Mouse (Mus musculus) spleen, adult 2 months (tissue): ENCODE data around the gene Erc2. TPM values are rescaled to one million over a fixed set of nuclear protein-coding genes. Genes with fewer than 3 reads are reported as not detected.

Experiments used
- DNase-seq, 2 experiments: peaks; one replicate each; pipeline versions ENCODE4 v3.0.0 to v3.0.0-alpha.2; 2012 to 2021; ENCODE audit warnings: low spot score in 2 of 2, low read depth in 1 of 2
- H3K27ac ChIP-seq: fragments of 200-500 bp; 2 replicates; pipeline ENCODE4 v1.5.1; 2012; ENCODE audit warnings: low read length, inconsistent platforms; ENCODE audit not compliant: insufficient read depth
- H3K27me3 ChIP-seq: fragments of 200-500 bp; 2 replicates; pipeline ENCODE4 v1.6.1; 2012; ENCODE audit warnings: mild to moderate bottlenecking, moderate library complexity, low read length, inconsistent platforms; ENCODE audit not compliant: control insufficient read depth, insufficient read depth
- H3K36me3 ChIP-seq: fragments of 200-500 bp; 2 replicates; pipeline ENCODE4 v1.6.1; 2012; ENCODE audit warnings: mild to moderate bottlenecking, low read length, inconsistent platforms; ENCODE audit not compliant: control insufficient read depth, insufficient read depth
- H3K4me1 ChIP-seq: fragments of 200-500 bp; 2 replicates; pipeline ENCODE4 v1.6.1; 2011; ENCODE audit warnings: inconsistent platforms; ENCODE audit not compliant: control insufficient read depth, insufficient read depth, insufficient read length
- H3K4me3 ChIP-seq: fragments of 200-500 bp; 2 replicates; pipeline ENCODE4 v1.5.1; 2011; ENCODE audit warnings: mild to moderate bottlenecking, inconsistent platforms; ENCODE audit not compliant: insufficient read depth, insufficient read length; ENCODE audit errors: extremely low read depth
- CTCF ChIP-seq: fragments of 200-500 bp; IDR thresholded peaks from 2 replicates; pipeline ENCODE4 v1.5.1; 2011; ENCODE audit warnings: mild to moderate bottlenecking, inconsistent platforms; ENCODE audit not compliant: insufficient read depth, insufficient read length, insufficient replicate concordance; ENCODE audit errors: extremely low read depth
- POLR2A ChIP-seq: fragments of 200-500 bp; IDR thresholded peaks from 2 replicates; pipeline ENCODE4 v1.6.1; 2011; ENCODE audit warnings: low read depth, low read length, inconsistent platforms
- WGBS: fragments of 180-500 bp; shearing (Covaris S2); methylation state at CpG from one replicate; pipeline ENCODE4 v1.1.7; 2018; 5-methylcytosine and 5-hydroxymethylcytosine counted together
- polyA plus RNA-seq: library from polyadenylated mRNA; depleted of rRNA; stranded (reverse); fragments of >200 nt; gene quantifications from 2 replicates; pipeline ENCODE4 v1.2.3, GENCODE M21; 2012

Erc2 gene
- polyA plus RNA-seq, 1 experiment, result 0.11 TPM

GRCm38 (mm10) chr14:28480866-28481265 is 858.6 kb downstream of the Erc2 start:
- DNase-seq, result no peak
- Histone ChIP-seq H3K36me3 (no peaks in the 10 kb centered on the region), H3K4me3 (no peak overlapping the region), H3K27ac (no peak overlapping the region), H3K27me3 (no peaks in the 10 kb centered on the region), H3K4me1 (no peaks in the 10 kb centered on the region)
- TF ChIP-seq CTCF (no peak), POLR2A (no peak)
- WGBS, result 85% methylated on average over 1 of the region's 1 CpGs

DNA sequence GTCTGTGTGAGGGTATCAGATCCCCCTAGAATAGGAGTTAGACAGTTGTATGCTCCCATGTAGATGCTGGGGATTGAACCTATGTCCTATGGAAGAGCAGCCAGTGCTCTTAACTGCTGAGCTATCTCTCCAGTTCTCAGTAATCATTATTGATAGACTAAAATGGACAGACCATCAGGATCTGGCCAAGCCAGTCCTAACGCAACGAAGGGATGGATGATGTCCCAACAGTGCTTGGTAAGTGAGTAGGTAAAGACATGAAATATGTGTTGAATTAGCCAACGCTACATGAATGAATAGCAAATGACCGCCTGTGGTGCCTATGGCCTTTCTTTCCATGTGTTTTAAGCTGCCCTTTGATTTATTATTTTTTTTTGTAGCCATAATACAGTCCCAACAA is 871.6 kb downstream of the Erc2 start:
- DNase-seq, result no peak
- no peak for TF ChIP-seq POLR2A
- TF ChIP-seq CTCF, result no peak
- no peak overlapping the region for H3K4me3 ChIP-seq
- H3K27me3 ChIP-seq, result no peaks in the 10 kb centered on the region
- H3K4me1 ChIP-seq, result no peaks in the 10 kb centered on the region
- H3K27ac ChIP-seq, result no peak overlapping the region
- WGBS, result 92% methylated on average over 4 of the region's 4 CpGs
- H3K36me3 ChIP-seq, result no peaks in the 10 kb centered on the region

- Histone ChIP-seq H3K27me3 (no peaks in the 10 kb centered on the region), H3K36me3 (no peaks in the 10 kb centered on the region), H3K4me3 (no peak overlapping the region), H3K4me1 (no peaks in the 10 kb centered on the region), H3K27ac (no peak overlapping the region)
- no peak for DNase-seq
- WGBS, result 92% methylated on average over 5 of the region's 5 CpGs
- no peak for TF ChIP-seq POLR2A
- TF ChIP-seq CTCF, result no peak
These were observed 872.0 kb downstream of the Erc2 start for GRCm38 (mm10) chr14:28494273-28494672.

DNA sequence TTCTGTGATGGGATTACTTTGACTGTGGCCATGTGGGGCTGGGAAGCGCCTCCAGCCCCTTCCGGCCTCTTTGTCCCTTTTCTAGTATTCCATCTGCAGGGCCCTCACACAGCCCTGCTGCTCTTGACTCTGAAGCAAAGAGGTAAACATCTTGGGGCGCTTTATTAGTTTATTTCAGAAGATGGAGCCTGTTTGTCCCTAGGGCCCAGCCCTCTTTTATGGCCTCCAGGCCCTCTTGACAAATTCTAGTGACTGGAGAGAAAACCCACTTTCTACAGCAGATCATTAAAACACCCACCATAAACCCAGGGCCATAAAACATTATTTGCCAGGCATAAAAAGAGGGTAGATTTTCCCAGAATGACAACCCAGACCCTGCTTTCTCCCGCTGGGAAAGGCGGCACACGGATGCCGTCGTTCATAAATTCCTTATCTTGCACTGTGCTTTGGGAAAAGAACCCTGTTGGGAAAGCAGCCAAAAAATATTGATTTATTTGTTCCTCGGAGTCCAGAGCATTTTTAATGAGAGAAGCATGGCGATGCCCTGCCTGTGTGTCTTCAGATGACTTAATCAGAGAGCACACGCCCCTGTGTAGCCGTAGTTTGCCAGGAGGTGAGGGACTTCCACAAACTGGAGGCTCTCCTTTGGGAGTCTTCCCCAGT is 879.1 kb downstream of the Erc2 start:
- no peak for DNase-seq
- Histone ChIP-seq H3K27me3 (peaks cover 5% of the 10 kb centered on the region), H3K27ac (no peak overlapping the region), H3K4me3 (no peak overlapping the region), H3K36me3 (no peaks in the 10 kb centered on the region), H3K4me1 (no peaks in the 10 kb centered on the region; the same call in 1 of the 2 replicates)
- 68% methylated on average over 12 of the region's 12 CpGs for WGBS
- TF ChIP-seq CTCF, result no peak
- TF ChIP-seq POLR2A, result no peak

- DNase-seq, result no peak
- Histone ChIP-seq H3K4me3 (no peak overlapping the region), H3K36me3 (no peaks in the 10 kb centered on the region), H3K27me3 (peaks cover 9% of the 10 kb centered on the region), H3K27ac (no peak overlapping the region), H3K4me1 (no peaks in the 10 kb centered on the region; the same call in 1 of the 2 replicates)
- WGBS, result 71% methylated on average over 2 of the region's 2 CpGs
- TF ChIP-seq POLR2A (no peak), CTCF (no peak)
These were observed 881.0 kb downstream of the Erc2 start for GRCm38 (mm10) chr14:28503276-28503675.

GRCm38 (mm10) chr14:28504101-28505050 is 882.1 kb downstream of the Erc2 start, which contains the start of gene Wnt5a:
Gene Wnt5a, plus strand, starts transcription at chr14:28504750.
- H3K4me3 ChIP-seq, result peak within 1 kb of the TSS; percentile 32; the same call in 1 of the 2 replicates
- H3K36me3 ChIP-seq, result no peaks in the 10 kb centered on the region
- DNase-seq, result no peak
- H3K27me3 ChIP-seq, result peaks cover 9% of the 10 kb centered on the region
- no peak for TF ChIP-seq POLR2A
- TF ChIP-seq CTCF, result no peak
- peak within 1 kb of the TSS; percentile 66 for H3K27ac ChIP-seq
- 4% methylated on average over 53 of the region's 53 CpGs for WGBS
- H3K4me1 ChIP-seq, result no peaks in the 10 kb centered on the region; the same call in 1 of the 2 replicates
